Mouse (Mus musculus) testis, adult 10 weeks (tissue): ENCODE data around the gene Ppp1r14d. TPM values are rescaled to one million over a fixed set of nuclear protein-coding genes. Genes with fewer than 3 reads are reported as not detected.

Source experiments
- polyA plus RNA-seq: library from polyadenylated mRNA; stranded (reverse); fragments of 350-450 nt; fragmentation: Illumina TruSeq; extraction: RNeasy Lipid Tissue Mini Kit (QIAGEN cat#74804); gene quantifications from one replicate; pipeline ENCODE4 v1.2.3, GENCODE M21; 2014; ENCODE audit warnings: low read depth, low replicate concordance

Gene Ppp1r14d
- not detected for polyA plus RNA-seq

DNA sequence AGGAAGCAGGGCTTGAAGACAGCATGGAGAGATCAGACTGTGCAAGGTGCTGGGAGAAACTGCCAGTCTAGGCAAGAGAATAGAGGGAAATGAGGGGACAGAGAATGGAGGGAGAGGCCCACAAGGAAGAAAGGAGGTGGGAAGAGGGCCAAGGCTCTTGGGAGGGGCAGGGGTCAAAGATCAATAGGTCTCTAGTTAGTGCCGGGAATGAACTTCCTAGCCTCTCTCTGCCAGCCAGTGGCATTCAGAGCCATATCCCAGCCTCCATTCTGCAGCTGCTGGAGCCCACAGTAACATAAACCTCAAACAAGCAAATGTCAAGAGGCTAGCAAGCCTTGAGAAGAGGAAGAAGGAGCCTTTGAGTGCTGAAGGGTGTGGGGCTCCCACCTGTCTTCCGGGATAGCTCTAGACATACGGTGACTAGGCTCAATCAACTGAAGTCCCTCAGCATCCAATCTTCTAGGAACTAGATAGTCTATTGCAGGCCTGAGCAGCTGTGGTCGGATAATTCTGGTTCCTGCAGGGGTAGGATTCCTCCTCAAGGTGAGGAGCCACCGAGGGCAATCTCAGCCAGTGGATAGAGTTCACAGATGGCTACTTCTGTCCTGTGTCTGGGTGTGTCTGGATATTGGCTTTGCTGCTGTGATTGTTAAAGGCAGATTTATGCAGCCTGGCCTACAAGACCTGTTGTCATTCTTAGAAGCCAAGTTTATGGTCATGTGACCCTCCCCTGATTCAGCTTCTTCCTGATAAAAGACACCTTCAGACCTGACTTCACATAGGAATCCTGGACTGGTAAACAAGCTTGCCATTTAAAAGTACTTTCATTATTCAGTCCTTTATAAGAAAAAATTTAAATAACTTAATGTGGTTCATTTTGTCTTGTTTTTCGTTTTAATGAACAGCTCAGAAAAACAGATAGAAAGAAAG lies at the start of gene Ppp1r14d:
TSS of gene Ppp1r14d (minus strand) at position 132 of the 930 bp plus-strand sequence.

GRCm38 (mm10) chr2:119270643-119271331 lies 41.1 kb upstream of the Ppp1r14d start, which contains the start of gene Rhov:
Gene Rhov, minus strand, starts transcription at chr2:119271272.

GRCm38 (mm10) chr2:119237210-119237870 lies 7.6 kb upstream of the Ppp1r14d start, which contains the start of gene Spint1:
Gene Spint1, plus strand, starts transcription at chr2:119237362.

GRCm38 (mm10) chr2:119208344-119209175 lies 21.1 kb downstream of the Ppp1r14d start, which contains the start of the genes Zfyve19 and Dnajc17:
Gene Zfyve19, plus strand, starts transcription at chr2:119208617.
Gene Dnajc17, minus strand, starts transcription at chr2:119208795.

DNA sequence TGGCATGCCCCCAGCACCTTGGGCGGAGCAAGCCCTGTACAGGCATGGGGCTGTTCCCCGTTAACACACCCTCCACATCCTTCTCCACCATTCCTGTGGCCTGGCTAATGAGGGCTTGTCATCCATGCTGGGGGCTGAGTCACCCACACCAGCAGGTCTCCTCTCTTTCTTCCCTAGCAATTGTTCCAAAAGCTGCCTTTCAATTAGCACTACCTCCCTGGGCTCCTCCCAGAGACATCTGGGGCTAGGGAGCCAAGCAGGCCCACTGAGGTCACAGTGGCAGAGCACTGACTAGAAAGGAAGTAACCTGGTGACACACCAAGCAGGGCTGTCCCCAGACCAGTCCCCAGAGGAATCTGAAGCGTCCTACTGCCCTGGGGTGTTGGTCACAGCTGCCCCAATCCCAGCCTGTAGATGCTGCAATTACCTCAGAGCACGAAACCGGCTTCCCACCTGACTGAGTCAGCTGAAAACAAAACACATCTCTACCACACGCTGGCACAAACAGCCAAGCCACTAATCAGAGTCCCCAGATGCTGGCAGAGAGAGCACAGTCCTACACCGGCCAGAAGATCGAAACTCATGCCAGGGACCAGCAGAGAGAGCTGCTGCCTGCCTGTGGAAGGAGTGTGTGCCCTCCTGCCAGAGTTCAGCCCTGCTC lies 55.6 kb downstream of the Ppp1r14d start, which contains the start of gene Gm14137:
TSS of gene Gm14137 (plus strand) at position 519 of the 661 bp plus-strand sequence.

Other genes starting within 250 kb of the Ppp1r14d start
- gene Ccdc32, start 200.5 kb downstream of the Ppp1r14d start, polyA plus RNA-seq: 3.9 TPM
- 1.6 TPM for gene Rpusd2, start 195.1 kb downstream of the Ppp1r14d start, polyA plus RNA-seq
- gene Knl1, start 182.8 kb downstream of the Ppp1r14d start, polyA plus RNA-seq: 43.1 TPM
- 14.1 TPM for gene Rad51, start 117.1 kb downstream of the Ppp1r14d start, polyA plus RNA-seq
- gene Rmdn3, start 72.9 kb downstream of the Ppp1r14d start, polyA plus RNA-seq: 14.5 TPM
- not detected for gene Gchfr, start 62.1 kb downstream of the Ppp1r14d start, polyA plus RNA-seq
- gene Gm14137, start 55.4 kb downstream of the Ppp1r14d start, polyA plus RNA-seq: 2.0 TPM
- gene Zfyve19, start 21.3 kb downstream of the Ppp1r14d start, polyA plus RNA-seq: 7.9 TPM
- 1.3 TPM for gene Dnajc17, start 21.1 kb downstream of the Ppp1r14d start, polyA plus RNA-seq
- gene Spint1, start 7.5 kb upstream of the Ppp1r14d start, polyA plus RNA-seq: 1.6 TPM
- gene Rhov, start 41.4 kb upstream of the Ppp1r14d start, polyA plus RNA-seq: 0.31 TPM
- gene Vps18, start 58.8 kb upstream of the Ppp1r14d start, polyA plus RNA-seq: 0.31 TPM
- gene Dll4, start 95.9 kb upstream of the Ppp1r14d start, polyA plus RNA-seq: not detected
- gene Chac1, start 121.3 kb upstream of the Ppp1r14d start, polyA plus RNA-seq: 0.21 TPM
- 18.7 TPM for gene Ino80, start 247.8 kb upstream of the Ppp1r14d start, polyA plus RNA-seq